Mouse (Mus musculus): ENCODE data around the gene Dedd. TPM values are rescaled to one million over a fixed set of nuclear protein-coding genes. Genes with fewer than 3 reads are reported as not detected.
A peak's percentile ranks its signal among the peaks of the same experiment; 100 is the strongest.

Gene Dedd
- polyA plus RNA-seq, 1 experiment, result 25.7 TPM

DNA sequence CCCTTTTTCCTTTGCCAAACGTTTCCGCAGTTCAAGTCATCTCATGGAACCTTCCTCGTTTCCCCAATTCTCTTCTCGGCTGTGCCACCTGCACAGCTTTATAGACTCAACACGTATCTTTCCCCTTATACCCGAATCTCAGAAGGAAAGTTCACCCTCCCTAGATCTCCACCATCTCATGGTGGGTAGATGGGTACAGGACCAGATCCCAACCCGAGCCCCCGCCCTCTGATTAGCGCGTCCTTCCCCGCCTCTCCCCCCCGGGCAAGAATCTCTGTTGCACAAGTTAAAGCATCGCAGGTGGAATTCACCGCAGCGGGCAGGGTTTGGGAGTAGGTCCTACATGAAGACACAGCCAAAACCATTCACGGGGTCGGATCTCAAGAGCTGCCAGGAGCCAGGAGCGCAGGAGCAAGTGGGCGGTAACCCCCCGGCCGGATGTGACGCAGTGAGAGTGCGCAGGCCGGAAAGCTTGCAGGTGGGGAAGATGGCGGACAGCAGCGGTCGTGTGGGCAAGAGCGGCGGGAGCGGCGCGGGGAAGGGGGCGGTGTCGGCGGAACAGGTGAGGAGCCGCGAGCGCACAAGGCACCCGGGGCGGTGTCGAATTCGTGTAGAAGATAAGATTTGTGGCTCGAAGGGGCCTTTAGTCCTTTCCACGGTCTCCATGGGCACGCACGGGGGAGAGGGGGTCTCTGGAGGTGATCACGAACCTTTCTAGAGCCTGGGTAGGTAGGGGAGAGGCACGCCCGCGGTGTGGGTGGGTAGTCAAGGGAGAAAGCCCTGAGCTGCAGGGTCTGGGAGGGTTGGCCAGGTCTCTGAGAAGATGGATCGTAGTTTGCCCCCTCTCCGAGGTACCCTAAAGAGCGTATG is 16.5 kb downstream of the Dedd start, which contains the start of the genes Nit1 and Pfdn2:
Gene Nit1 (minus strand): TSS at position 422 of the 870 bp plus-strand sequence.
Gene Pfdn2 (plus strand): TSS at position 446 of the 870 bp plus-strand sequence.
- peak; percentile 89 for TF ChIP-seq POLR2A (IDR thresholded peaks at IDR 0.05; ENCODE audit: low read depth, low read length)
- TF ChIP-seq CTCF (IDR thresholded peaks at IDR 0.05; ENCODE audit: extremely low read depth, insufficient read depth, insufficient read length, insufficient replicate concordance), result no peak
- H3K4me1 ChIP-seq (ENCODE audit: control insufficient read depth, insufficient read depth, insufficient read length), result peaks cover 4% of the 10 kb centered on the region

DNA sequence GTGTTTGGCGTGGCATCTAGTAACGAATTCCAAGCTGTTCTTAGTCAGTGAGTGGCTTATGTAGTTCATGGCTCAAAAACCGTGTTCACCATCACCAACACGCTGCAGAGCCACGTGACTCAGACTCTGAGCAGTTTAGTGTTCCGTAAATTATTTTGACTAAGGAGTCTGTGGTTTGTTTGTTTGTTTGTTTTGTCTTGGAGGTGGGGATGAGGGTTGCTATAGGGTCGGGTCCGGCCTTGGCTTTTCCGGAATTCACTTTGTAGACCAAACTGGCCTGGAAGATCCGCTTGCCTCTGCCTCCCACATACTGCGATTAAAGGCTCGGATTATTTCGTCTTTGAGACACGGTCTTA is 17.1 kb downstream of the Dedd start:
- H3K4me3 ChIP-seq (ENCODE audit: extremely low read depth, insufficient read depth, insufficient read length), result peak overlapping the region; percentile 95
- H3K4me1 ChIP-seq (ENCODE audit: control insufficient read depth, insufficient read depth, insufficient read length), result peaks cover 4% of the 10 kb centered on the region
- WGBS, result 1% methylated on average over 14 of the region's 14 CpGs
- TF ChIP-seq CTCF (IDR thresholded peaks at IDR 0.05; ENCODE audit: extremely low read depth, insufficient read depth, insufficient read length, insufficient replicate concordance) (no peak), POLR2A (IDR thresholded peaks at IDR 0.05; ENCODE audit: low read depth, low read length) (no peak)
- H3K36me3 ChIP-seq (ENCODE audit: control insufficient read depth, insufficient read depth, low read length), result peaks cover 7% of the 10 kb centered on the region
- no peak for DNase-seq (ENCODE audit: low read depth in 1 of 2, low spot score in 2 of 2)
- H3K27me3 ChIP-seq (ENCODE audit: control insufficient read depth, insufficient read depth, low read length), result no peaks in the 10 kb centered on the region
- H3K27ac ChIP-seq (ENCODE audit: insufficient read depth, low read length), result peak overlapping the region; percentile 61; the same call in 1 of the 2 replicates

More for the DNA sequence above, 16.5 kb downstream of the Dedd start, which contains the start of the genes Nit1 and Pfdn2:
- DNase-seq (ENCODE audit: low read depth in 1 of 2, low spot score in 2 of 2), result peak; percentile 71 to 88
- Histone ChIP-seq H3K27me3 (ENCODE audit: control insufficient read depth, insufficient read depth, low read length) (no peaks in the 10 kb centered on the region), H3K4me3 (ENCODE audit: extremely low read depth, insufficient read depth, insufficient read length) (peak within 1 kb of the TSS; percentile 95), H3K27ac (ENCODE audit: insufficient read depth, low read length) (peak within 1 kb of the TSS; percentile 61), H3K36me3 (ENCODE audit: control insufficient read depth, insufficient read depth, low read length) (peaks cover 13% of the 10 kb centered on the region)
- 1% methylated on average over 53 of the region's 53 CpGs for WGBS

DNA sequence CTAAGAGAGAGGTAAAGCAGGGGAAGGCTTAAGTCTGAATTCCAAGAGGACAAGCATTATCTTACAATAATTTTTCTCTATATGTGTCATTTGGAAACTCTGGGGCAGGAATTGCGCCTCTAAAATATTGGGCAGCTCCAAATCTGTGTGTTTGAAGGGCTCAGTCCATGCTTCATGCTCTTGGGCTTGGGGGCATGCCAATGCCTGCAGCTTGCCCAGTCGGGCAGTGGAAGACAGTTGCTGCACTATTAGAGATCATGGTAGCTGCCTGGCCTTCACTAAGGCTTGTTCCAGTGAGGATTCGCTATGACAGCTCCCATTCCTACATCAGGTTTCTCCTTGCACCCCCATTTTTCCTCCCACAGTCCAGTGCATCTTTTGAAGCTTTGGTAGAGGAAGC is 19.7 kb downstream of the Dedd start:
- TF ChIP-seq POLR2A (IDR thresholded peaks at IDR 0.05; ENCODE audit: low read depth, low read length) (no peak), CTCF (IDR thresholded peaks at IDR 0.05; ENCODE audit: extremely low read depth, insufficient read depth, insufficient read length, insufficient replicate concordance) (no peak)

DNA sequence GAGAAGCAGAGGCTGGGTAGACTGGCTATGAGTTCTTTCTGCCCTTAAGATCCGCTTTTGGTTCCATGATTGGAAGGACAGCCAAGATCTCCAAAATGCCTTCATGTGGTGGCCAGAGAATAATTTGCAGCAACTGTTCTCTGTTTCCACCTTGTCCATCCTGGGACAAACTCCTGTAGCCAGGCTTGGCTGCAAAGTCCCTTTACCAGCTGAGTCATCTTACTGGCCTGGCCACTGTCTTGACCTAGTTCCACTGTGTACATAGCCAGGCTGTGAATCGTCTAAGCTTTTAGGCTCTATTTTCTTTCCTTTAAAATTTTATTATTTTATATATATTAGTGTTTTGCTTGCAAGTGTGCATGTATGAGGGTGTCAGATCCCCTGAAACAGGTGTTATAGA is 20.3 kb downstream of the Dedd start:
- peaks cover 4% of the 10 kb centered on the region for H3K4me1 ChIP-seq (ENCODE audit: control insufficient read depth, insufficient read depth, insufficient read length)
- DNase-seq (ENCODE audit: low read depth in 1 of 2, low spot score in 2 of 2), result no peak
- H3K4me3 ChIP-seq (ENCODE audit: extremely low read depth, insufficient read depth, insufficient read length), result no peak overlapping the region
- WGBS, result 93% methylated on average over 2 of the region's 2 CpGs
- H3K27ac ChIP-seq (ENCODE audit: insufficient read depth, low read length), result no peak overlapping the region
- no peaks in the 10 kb centered on the region for H3K36me3 ChIP-seq (ENCODE audit: control insufficient read depth, insufficient read depth, low read length)
- H3K27me3 ChIP-seq (ENCODE audit: control insufficient read depth, insufficient read depth, low read length), result no peaks in the 10 kb centered on the region
- TF ChIP-seq POLR2A (IDR thresholded peaks at IDR 0.05; ENCODE audit: low read depth, low read length) (no peak), CTCF (IDR thresholded peaks at IDR 0.05; ENCODE audit: extremely low read depth, insufficient read depth, insufficient read length, insufficient replicate concordance) (no peak)

More for the DNA sequence above, 19.7 kb downstream of the Dedd start:
- no peaks in the 10 kb centered on the region for H3K36me3 ChIP-seq (ENCODE audit: control insufficient read depth, insufficient read depth, low read length)
- WGBS, result 86% methylated on average over 3 of the region's 3 CpGs
- no peak for DNase-seq (ENCODE audit: low read depth in 1 of 2, low spot score in 2 of 2)
- no peaks in the 10 kb centered on the region for H3K27me3 ChIP-seq (ENCODE audit: control insufficient read depth, insufficient read depth, low read length)
- no peak overlapping the region for H3K27ac ChIP-seq (ENCODE audit: insufficient read depth, low read length)
- no peak overlapping the region for H3K4me3 ChIP-seq (ENCODE audit: extremely low read depth, insufficient read depth, insufficient read length)
- peaks cover 4% of the 10 kb centered on the region for H3K4me1 ChIP-seq (ENCODE audit: control insufficient read depth, insufficient read depth, insufficient read length)

DNA sequence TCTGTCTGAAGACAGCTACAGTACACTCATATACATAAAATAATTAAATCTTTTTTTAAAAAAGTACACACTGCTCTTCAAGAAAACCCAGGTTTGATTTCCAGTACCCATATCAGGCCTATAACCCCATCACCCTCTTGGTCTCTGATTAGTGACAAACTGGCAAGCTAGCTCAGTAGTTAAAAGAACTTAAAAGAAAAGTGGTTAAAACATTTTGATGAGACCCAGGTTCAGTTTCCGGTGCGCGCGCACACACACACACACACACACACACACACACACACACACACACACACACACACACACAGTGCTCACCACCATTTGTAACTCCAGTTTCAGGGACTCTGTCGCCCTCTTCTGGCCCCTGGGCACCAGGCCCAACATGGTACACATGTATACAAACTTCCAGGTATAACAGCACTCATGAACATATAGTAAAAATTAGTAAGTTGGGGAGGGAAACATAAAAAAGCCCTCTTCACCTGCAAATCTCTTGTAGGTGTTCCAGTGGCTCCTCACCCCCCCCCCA is 26.9 kb downstream of the Dedd start:
- peak; percentile 32 to 54 for DNase-seq (ENCODE audit: low read depth in 1 of 2, low spot score in 2 of 2)
- TF ChIP-seq CTCF (IDR thresholded peaks at IDR 0.05; ENCODE audit: extremely low read depth, insufficient read depth, insufficient read length, insufficient replicate concordance), result peak; percentile 61; the same call in 1 of the 2 replicates
- TF ChIP-seq POLR2A (IDR thresholded peaks at IDR 0.05; ENCODE audit: low read depth, low read length), result no peak
- Histone ChIP-seq H3K27ac (ENCODE audit: insufficient read depth, low read length) (no peak overlapping the region), H3K4me3 (ENCODE audit: extremely low read depth, insufficient read depth, insufficient read length) (no peak overlapping the region), H3K4me1 (ENCODE audit: control insufficient read depth, insufficient read depth, insufficient read length) (peaks cover 6% of the 10 kb centered on the region), H3K27me3 (ENCODE audit: control insufficient read depth, insufficient read depth, low read length) (no peaks in the 10 kb centered on the region), H3K36me3 (ENCODE audit: control insufficient read depth, insufficient read depth, low read length) (no peaks in the 10 kb centered on the region)
- WGBS, result 60% methylated on average over 5 of the region's 5 CpGs

DNA sequence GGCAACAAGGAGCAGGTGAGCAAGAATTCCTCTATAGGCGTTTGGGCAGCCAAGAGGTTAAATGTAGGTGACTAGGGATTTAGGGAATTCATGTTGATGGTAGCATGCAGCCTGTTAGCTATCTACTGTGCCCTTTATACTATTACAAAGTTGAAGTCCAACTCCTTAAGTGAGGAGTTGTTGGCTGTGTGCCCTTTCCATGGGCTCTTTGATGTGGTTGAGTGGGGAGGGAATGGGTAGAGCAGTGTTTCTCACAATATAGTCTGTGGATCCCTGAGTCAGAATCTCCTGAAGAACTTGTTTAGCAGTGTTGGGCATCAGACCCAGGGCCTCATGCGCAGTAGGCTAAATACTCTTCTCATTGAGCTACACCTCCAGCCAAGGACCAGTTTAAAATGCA is 27.9 kb downstream of the Dedd start:
- WGBS, result 90% methylated on average over 2 of the region's 2 CpGs
- peaks cover 6% of the 10 kb centered on the region for H3K4me1 ChIP-seq (ENCODE audit: control insufficient read depth, insufficient read depth, insufficient read length)
- TF ChIP-seq POLR2A (IDR thresholded peaks at IDR 0.05; ENCODE audit: low read depth, low read length) (no peak), CTCF (IDR thresholded peaks at IDR 0.05; ENCODE audit: extremely low read depth, insufficient read depth, insufficient read length, insufficient replicate concordance) (no peak)
- DNase-seq (ENCODE audit: low read depth in 1 of 2, low spot score in 2 of 2), result no peak
- no peaks in the 10 kb centered on the region for H3K27me3 ChIP-seq (ENCODE audit: control insufficient read depth, insufficient read depth, low read length)
- H3K36me3 ChIP-seq (ENCODE audit: control insufficient read depth, insufficient read depth, low read length), result no peaks in the 10 kb centered on the region
- no peak overlapping the region for H3K27ac ChIP-seq (ENCODE audit: insufficient read depth, low read length)
- no peak overlapping the region for H3K4me3 ChIP-seq (ENCODE audit: extremely low read depth, insufficient read depth, insufficient read length)
